Mouse (Mus musculus) limb, embryonic 10.5 days (tissue): ENCODE measurements around the gene Tmem151a. TPM values are rescaled to one million over a fixed set of nuclear protein-coding genes. Genes with fewer than 3 reads are reported as not detected.
"Not testable (repeated sequence)": the region's sequence is repeated elsewhere in the genome, so short reads cannot be mapped to it uniquely, and the experiment has no call there.

Source experiments
- DNase-seq: peaks from one replicate; pipeline ENCODE4 v3.0.0-alpha.2; 2017; ENCODE audit warnings: low spot score
- H3K27ac ChIP-seq: fragments of 300-500 bp; sonication (generic); 2 replicates; pipeline ENCODE4 v1.5.1; 2016; ENCODE audit warnings: mild to moderate bottlenecking
- H3K27me3 ChIP-seq: fragments of 300-500 bp; sonication (generic); 2 replicates; pipeline ENCODE4 v1.6.1; 2016; ENCODE audit warnings: low read depth, mild to moderate bottlenecking; ENCODE audit not compliant: poor library complexity, severe bottlenecking
- H3K36me3 ChIP-seq: fragments of 300-500 bp; sonication (generic); 2 replicates; pipeline ENCODE4 v1.6.1; 2016; ENCODE audit warnings: mild to moderate bottlenecking, moderate library complexity
- H3K4me1 ChIP-seq: fragments of 300-500 bp; sonication (generic); 2 replicates; pipeline ENCODE4 v1.6.1; 2016
- H3K4me3 ChIP-seq: fragments of 300-500 bp; sonication (generic); 2 replicates; pipeline ENCODE4 v1.5.1; 2016; ENCODE audit warnings: mild to moderate bottlenecking, moderate library complexity
- H3K9me3 ChIP-seq: fragments of 300-500 bp; sonication (generic); replicated peaks from 2 replicates; pipeline ENCODE4 v1.6.1; 2016; ENCODE audit warnings: mild to moderate bottlenecking
- WGBS: fragments of 180-500 bp; shearing (Covaris S2); methylation state at CpG from one replicate; pipeline ENCODE4 v1.1.7; 2016; 5-methylcytosine and 5-hydroxymethylcytosine counted together
- polyA plus RNA-seq: library from polyadenylated mRNA; unstranded; fragments of >200 nt; fragmentation: Nextera tagmentation; extraction: Ambion mirVana; gene quantifications from 2 replicates; pipeline ENCODE4 v1.2.1, GENCODE M21; 2016

Tmem151a gene
- polyA plus RNA-seq, 1 experiment from 2014 or later = 2.4 TPM

DNA sequence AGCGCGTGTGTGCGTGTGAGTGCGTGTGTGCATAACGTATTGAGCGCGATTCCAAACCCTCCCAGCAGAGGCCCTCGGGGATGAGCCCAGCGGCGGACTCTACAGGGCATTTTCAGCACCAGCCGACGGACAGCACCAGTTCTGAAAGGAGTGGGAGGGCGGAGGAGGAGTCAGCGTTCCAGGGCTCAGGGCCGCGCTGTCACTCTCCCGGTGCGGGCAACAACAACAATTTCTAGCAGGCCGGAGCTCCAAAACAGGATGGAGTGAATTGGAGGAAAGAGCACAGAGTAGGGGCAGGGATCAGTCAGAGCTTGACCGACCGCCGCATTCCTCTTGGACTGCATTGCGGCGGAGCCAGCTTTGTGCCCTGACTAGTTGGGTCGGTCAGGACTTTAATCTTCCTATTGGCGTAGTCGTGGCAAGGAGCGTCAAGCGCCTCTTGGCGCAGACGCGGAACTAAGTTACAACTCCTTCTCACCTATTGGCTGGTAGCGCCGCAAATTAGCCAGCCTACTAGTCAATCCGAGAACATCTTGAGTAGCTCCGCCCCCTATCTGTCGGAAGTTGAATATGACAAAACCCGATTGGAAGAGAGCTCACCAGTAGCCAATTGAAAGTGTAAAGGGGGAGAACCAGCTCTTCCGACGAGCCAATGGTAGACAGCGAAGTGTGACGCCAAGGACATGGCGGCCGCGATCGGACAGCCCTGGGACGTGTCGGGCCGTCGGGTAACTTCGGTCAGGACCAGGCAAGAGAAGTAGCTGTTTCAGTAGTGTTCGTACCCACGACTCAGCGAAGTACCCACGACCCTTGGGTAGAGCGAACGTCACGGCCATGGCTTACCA is 2.8 kb upstream of the Tmem151a start, which contains the start of gene Yif1a:
Gene Yif1a (plus strand): TSS at position 655 of the 845 bp plus-strand sequence.
- WGBS = under 1% methylated on average over 58 of the region's 58 CpGs
- H3K9me3 ChIP-seq = no peaks in the 10 kb centered on the region
- peaks cover 27% of the 10 kb centered on the region for H3K4me1 ChIP-seq
- H3K4me3 ChIP-seq = peak within 1 kb of the TSS; percentile 85
- peaks cover 31% of the 10 kb centered on the region for H3K36me3 ChIP-seq
- peak within 1 kb of the TSS; percentile 83 for H3K27ac ChIP-seq
- peak; percentile 98 for DNase-seq
- H3K27me3 ChIP-seq = peaks cover 39% of the 10 kb centered on the region

DNA sequence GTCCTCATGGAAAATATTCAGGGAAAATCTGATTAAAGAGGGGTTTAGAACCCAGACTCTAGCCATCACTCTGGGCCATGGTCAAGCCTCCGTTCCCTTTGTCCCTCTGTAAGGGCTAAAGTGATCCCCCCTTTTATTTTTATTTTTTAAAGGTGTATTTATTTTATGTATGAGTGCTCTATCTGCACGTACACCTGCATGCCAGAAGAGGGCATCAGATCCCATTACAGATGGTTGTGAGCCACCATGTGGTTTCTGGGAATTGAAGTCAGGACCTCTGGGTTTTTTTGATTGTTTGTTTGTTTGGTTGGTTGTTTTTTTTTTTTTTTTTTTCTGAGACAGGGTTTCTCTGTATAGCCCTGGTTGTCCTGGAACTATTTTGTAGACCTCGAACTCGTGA is 1.2 kb upstream of the Tmem151a start:
- Histone ChIP-seq H3K36me3 (peaks cover 16% of the 10 kb centered on the region), H3K4me1 (peaks cover 27% of the 10 kb centered on the region), H3K27me3 (peaks cover 54% of the 10 kb centered on the region)
- H3K4me3 ChIP-seq, H3K27ac ChIP-seq, DNase-seq, H3K9me3 ChIP-seq: not testable (repeated sequence)
- 55% methylated on average over 4 of the region's 4 CpGs for WGBS

- WGBS = 4% methylated on average over 15 of the region's 15 CpGs
- 0 out of 2 replicates have a peak overlapping the region, but pooled peaks have one; percentile 27 for H3K27ac ChIP-seq
- peak overlapping the region; percentile 56 for H3K4me3 ChIP-seq
Observed at GRCm38 (mm10) chr19:5084834-5085144, 542 bp downstream of the Tmem151a start.

DNA sequence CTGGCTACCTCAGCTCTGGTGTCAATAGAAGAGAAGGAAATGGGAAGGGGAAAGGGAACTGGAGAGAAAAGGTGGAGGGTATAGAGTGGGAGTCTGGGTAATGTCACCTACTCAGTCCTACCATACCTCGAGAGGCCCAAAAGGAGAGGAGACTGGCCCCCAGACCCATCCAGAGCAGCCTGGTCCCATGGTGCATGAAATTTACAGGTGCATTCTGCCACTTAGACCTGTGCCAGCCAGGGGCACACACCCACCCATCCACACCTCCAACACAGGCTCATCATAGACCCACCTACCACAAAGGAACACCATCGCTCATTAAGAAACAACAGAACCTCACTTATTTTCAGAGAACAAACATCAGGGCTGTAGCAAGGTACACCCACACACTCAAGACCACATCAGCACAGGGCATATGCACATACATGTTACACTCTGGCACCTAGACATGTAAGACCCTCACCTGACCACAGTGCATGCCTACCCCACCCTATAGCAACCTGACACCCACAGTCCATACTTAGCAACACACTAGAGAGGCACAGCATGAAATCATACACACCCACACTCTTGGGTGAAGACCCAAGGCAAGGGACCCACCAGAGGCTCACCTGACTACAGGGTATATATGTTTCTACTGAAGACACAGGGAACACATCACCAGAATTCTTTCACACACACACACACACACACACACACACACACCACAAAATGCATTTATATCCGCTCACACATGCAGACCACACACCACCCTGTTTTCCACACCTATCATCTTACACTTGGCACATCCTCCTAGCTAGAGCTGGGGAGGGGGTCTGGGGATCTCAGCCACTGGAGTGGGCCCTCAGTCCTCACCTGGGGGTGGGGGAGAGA is 1.1 kb downstream of the Tmem151a start:
- peaks cover 24% of the 10 kb centered on the region for H3K4me1 ChIP-seq
- 0 out of 2 replicates have a peak overlapping the region, but pooled peaks have one; percentile 27 for H3K27ac ChIP-seq
- H3K27me3 ChIP-seq = peaks cover 73% of the 10 kb centered on the region
- DNase-seq = no peak
- 73% methylated on average over 3 of the region's 3 CpGs for WGBS
- H3K36me3 ChIP-seq = no peaks in the 10 kb centered on the region
- peak overlapping the region; percentile 56 for H3K4me3 ChIP-seq
- H3K9me3 ChIP-seq = no peaks in the 10 kb centered on the region

More at GRCm38 (mm10) chr19:5084834-5085144, 542 bp downstream of the Tmem151a start:
- H3K9me3 ChIP-seq = no peaks in the 10 kb centered on the region
- H3K27me3 ChIP-seq = peaks cover 72% of the 10 kb centered on the region
- H3K4me1 ChIP-seq = peaks cover 27% of the 10 kb centered on the region
- no peak for DNase-seq
- H3K36me3 ChIP-seq = peaks cover under 1% of the 10 kb centered on the region; the same call in 1 of the 2 replicates

DNA sequence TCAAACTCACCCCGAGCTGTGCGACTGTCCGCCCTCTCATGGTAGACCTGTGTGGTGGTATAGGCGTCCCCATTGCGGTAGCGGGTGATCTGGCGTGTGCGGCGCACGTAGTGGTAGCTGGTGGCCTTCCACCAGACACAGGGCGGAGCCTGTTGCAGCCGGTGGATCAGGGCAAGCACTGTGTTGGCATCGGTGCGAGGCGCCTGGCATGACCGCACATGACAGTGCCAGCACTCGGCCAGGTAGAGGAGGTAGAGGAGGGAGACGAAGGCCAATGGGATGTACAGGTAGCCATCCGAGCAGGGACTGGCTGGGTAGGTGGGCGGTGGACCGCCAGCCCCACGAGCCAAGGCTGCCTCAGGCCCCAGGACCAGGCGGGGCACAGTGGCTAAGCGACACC is 2.7 kb downstream of the Tmem151a start:
- no peak overlapping the region for H3K4me3 ChIP-seq

DNA sequence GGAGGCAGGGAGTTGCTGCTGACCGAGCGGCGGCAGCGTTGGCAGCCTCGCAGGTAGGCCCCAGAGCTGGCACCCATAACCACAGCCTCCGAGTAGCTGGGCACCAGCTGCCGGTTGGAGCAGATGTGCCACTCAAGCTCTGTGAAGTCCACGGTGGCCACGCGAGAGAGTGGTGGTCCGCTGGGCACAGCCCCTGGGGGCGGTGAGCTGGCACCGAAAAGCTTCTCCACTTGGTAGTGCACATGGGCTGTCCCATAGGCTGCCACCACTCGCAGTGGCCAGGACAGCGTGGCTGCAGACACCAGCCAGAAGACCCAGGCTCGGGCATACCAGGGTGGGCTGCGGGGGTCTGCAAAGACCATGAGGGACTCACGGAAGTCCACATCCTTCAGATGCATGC is 3.3 kb downstream of the Tmem151a start:
- no peak overlapping the region for H3K27ac ChIP-seq
- no peak for DNase-seq
- no peaks in the 10 kb centered on the region for H3K9me3 ChIP-seq
- peaks cover 73% of the 10 kb centered on the region for H3K27me3 ChIP-seq
- no peak overlapping the region for H3K4me3 ChIP-seq
- no peaks in the 10 kb centered on the region for H3K36me3 ChIP-seq
- 63% methylated on average over 18 of the region's 18 CpGs for WGBS
- H3K4me1 ChIP-seq = peaks cover 12% of the 10 kb centered on the region

More for the DNA sequence above, 2.7 kb downstream of the Tmem151a start:
- Histone ChIP-seq H3K4me1 (peaks cover 16% of the 10 kb centered on the region), H3K9me3 (no peaks in the 10 kb centered on the region), H3K27ac (no peak overlapping the region), H3K27me3 (peaks cover 73% of the 10 kb centered on the region), H3K36me3 (no peaks in the 10 kb centered on the region)
- WGBS = 71% methylated on average over 24 of the region's 24 CpGs
- DNase-seq = no peak

- Histone ChIP-seq H3K9me3 (no peaks in the 10 kb centered on the region), H3K27ac (no peak overlapping the region), H3K4me3 (no peak overlapping the region), H3K27me3 (peaks cover 52% of the 10 kb centered on the region), H3K36me3 (0 out of 2 replicates have a peak, but pooled peaks cover 3% of the 10 kb centered on the region), H3K4me1 (no peaks in the 10 kb centered on the region)
- WGBS = 98% methylated on average over 1 of the region's 1 CpGs
- no peak for DNase-seq
Observed at GRCm38 (mm10) chr19:5079279-5079678, 6.1 kb downstream of the Tmem151a start.

GRCm38 (mm10) chr19:5073518-5073917 is 11.8 kb downstream of the Tmem151a start:
- Histone ChIP-seq H3K4me1 (peaks cover 50% of the 10 kb centered on the region), H3K4me3 (peak overlapping the region; percentile 67; the same call in 1 of the 2 replicates), H3K27ac (peak overlapping the region; percentile 98; the same call in 1 of the 2 replicates), H3K27me3 (0 out of 2 replicates have a peak, but pooled peaks cover 18% of the 10 kb centered on the region), H3K9me3 (no peaks in the 10 kb centered on the region), H3K36me3 (0 out of 2 replicates have a peak, but pooled peaks cover 3% of the 10 kb centered on the region)
- DNase-seq = no peak
- 44% methylated on average over 5 of the region's 5 CpGs for WGBS

DNA sequence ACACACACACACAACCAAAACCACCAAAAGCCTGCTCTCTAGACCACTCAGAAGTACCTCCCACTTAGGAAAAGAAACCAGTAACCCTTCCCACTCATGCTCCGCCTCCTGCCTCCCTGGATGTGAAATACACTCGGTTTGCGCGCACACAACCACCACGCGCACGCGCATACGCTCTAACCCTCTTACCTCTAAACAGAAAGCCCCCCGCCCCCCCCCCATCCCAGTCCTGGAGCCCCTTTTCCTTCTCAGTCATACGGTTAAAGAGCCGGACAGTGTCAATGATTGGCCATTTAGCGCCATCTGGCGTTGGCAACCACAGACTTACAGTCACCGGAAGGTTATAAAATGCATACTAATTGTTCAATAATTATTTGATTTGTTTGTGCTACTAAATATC is 12.3 kb downstream of the Tmem151a start:
- 0% methylated on average over 15 of the region's 15 CpGs for WGBS
- Histone ChIP-seq H3K4me3 (peak overlapping the region; percentile 67), H3K27me3 (0 out of 2 replicates have a peak, but pooled peaks cover 20% of the 10 kb centered on the region), H3K9me3 (no peaks in the 10 kb centered on the region), H3K36me3 (0 out of 2 replicates have a peak, but pooled peaks cover 3% of the 10 kb centered on the region), H3K27ac (peak overlapping the region; percentile 98), H3K4me1 (peaks cover 55% of the 10 kb centered on the region)
- DNase-seq = peak; percentile 92

- Histone ChIP-seq H3K27ac (peak overlapping the region; percentile 98), H3K4me3 (peak overlapping the region; percentile 67), H3K4me1 (peaks cover 60% of the 10 kb centered on the region), H3K36me3 (0 out of 2 replicates have a peak, but pooled peaks cover 3% of the 10 kb centered on the region), H3K9me3 (no peaks in the 10 kb centered on the region), H3K27me3 (0 out of 2 replicates have a peak, but pooled peaks cover 20% of the 10 kb centered on the region)
- 2% methylated on average over 20 of the region's 20 CpGs for WGBS
- peak; percentile 57 for DNase-seq
Observed at GRCm38 (mm10) chr19:5072389-5073019, 12.8 kb downstream of the Tmem151a start.

- DNase-seq = peak; percentile 95
- 0 out of 2 replicates have a peak, but pooled peaks cover 3% of the 10 kb centered on the region for H3K36me3 ChIP-seq
- no peaks in the 10 kb centered on the region for H3K9me3 ChIP-seq
- peak overlapping the region; percentile 67 for H3K4me3 ChIP-seq
- peak overlapping the region; percentile 98 for H3K27ac ChIP-seq
- peaks cover 68% of the 10 kb centered on the region for H3K4me1 ChIP-seq
- WGBS = under 1% methylated on average over 40 of the region's 40 CpGs
- 0 out of 2 replicates have a peak, but pooled peaks cover 20% of the 10 kb centered on the region for H3K27me3 ChIP-seq
Observed at GRCm38 (mm10) chr19:5071545-5072369, 13.6 kb downstream of the Tmem151a start.
